Mouse (Mus musculus) layer of hippocampus, postnatal 14 days (tissue): Measurements from ENCODE around the gene Klhl32. TPM values are rescaled to one million over a fixed set of nuclear protein-coding genes. Genes with fewer than 3 reads are reported as not detected.
"Not testable (repeated sequence)": the region's sequence is repeated elsewhere in the genome, so short reads cannot be mapped to it uniquely, and the experiment has no call there.

ENCODE experiments used
- DNase-seq, 2 experiments: peaks; one replicate each; pipeline ENCODE4 v3.0.0; 2021 to 2022; ENCODE audit warnings: low spot score in 2 of 2, mixed read lengths in 1 of 2
- total RNA-seq, 2 experiments: library from RNA; stranded (reverse); gene quantifications; 2 replicates each; pipeline ENCODE4 v1.2.3; 2021

Klhl32 gene
- total RNA-seq, 2 experiments from 2014 or later: 12.9 to 17.6 TPM

GRCm38 (mm10) chr4:24644735-24645134 is 206.2 kb downstream of the Klhl32 start:
- DNase-seq: not testable (repeated sequence)

- no peak for DNase-seq
Observed at GRCm38 (mm10) chr4:24642306-24642705, 208.6 kb downstream of the Klhl32 start.

GRCm38 (mm10) chr4:24631177-24631911 is 219.6 kb downstream of the Klhl32 start:
- DNase-seq: no peak

- no peak for DNase-seq
Observed at GRCm38 (mm10) chr4:24630430-24630829, 220.5 kb downstream of the Klhl32 start.

GRCm38 (mm10) chr4:24627871-24628270 is 223.1 kb downstream of the Klhl32 start:
- DNase-seq: no peak

GRCm38 (mm10) chr4:24626686-24627085 is 224.2 kb downstream of the Klhl32 start:
- DNase-seq: no peak

- DNase-seq: no peak
Observed at GRCm38 (mm10) chr4:24625951-24626584, 224.9 kb downstream of the Klhl32 start.

GRCm38 (mm10) chr4:24621422-24622187 is 229.3 kb downstream of the Klhl32 start:
- DNase-seq: peak; percentile 31 to 57

- DNase-seq: peak in 1 of 2 experiments; percentile 29
Observed at GRCm38 (mm10) chr4:24620440-24620839, 230.5 kb downstream of the Klhl32 start.

GRCm38 (mm10) chr4:24620005-24620404 is 230.9 kb downstream of the Klhl32 start:
- no peak for DNase-seq

- no peak for DNase-seq
Observed at GRCm38 (mm10) chr4:24609564-24609963, 241.4 kb downstream of the Klhl32 start.

GRCm38 (mm10) chr4:24609085-24609484 is 241.8 kb downstream of the Klhl32 start:
- DNase-seq: no peak

GRCm38 (mm10) chr4:24601711-24602110 is 249.2 kb downstream of the Klhl32 start:
- DNase-seq: no peak

GRCm38 (mm10) chr4:24598637-24599036 is 252.3 kb downstream of the Klhl32 start:
- DNase-seq: peak in 1 of 2 experiments; percentile 7

GRCm38 (mm10) chr4:24596942-24597611 is 253.8 kb downstream of the Klhl32 start:
- no peak for DNase-seq

- DNase-seq: no peak
Observed at GRCm38 (mm10) chr4:24594824-24595223, 256.1 kb downstream of the Klhl32 start.

- DNase-seq: no peak
Observed at GRCm38 (mm10) chr4:24583997-24584396, 266.9 kb downstream of the Klhl32 start.

- DNase-seq: no peak
Observed at GRCm38 (mm10) chr4:24582295-24582694, 268.6 kb downstream of the Klhl32 start.

GRCm38 (mm10) chr4:24577594-24577993 is 273.3 kb downstream of the Klhl32 start:
- DNase-seq: no peak

GRCm38 (mm10) chr4:24574276-24574675 is 276.6 kb downstream of the Klhl32 start:
- peak; percentile 83 for DNase-seq

GRCm38 (mm10) chr4:24568989-24569556 is 281.9 kb downstream of the Klhl32 start:
- no peak for DNase-seq
